Mouse (Mus musculus): ENCODE data around the gene Nr2f2. TPM values are rescaled to one million over a fixed set of nuclear protein-coding genes. Genes with fewer than 3 reads are reported as not detected.

Gene Nr2f2
- polyA plus RNA-seq, 1 experiment = 6.4 TPM

DNA sequence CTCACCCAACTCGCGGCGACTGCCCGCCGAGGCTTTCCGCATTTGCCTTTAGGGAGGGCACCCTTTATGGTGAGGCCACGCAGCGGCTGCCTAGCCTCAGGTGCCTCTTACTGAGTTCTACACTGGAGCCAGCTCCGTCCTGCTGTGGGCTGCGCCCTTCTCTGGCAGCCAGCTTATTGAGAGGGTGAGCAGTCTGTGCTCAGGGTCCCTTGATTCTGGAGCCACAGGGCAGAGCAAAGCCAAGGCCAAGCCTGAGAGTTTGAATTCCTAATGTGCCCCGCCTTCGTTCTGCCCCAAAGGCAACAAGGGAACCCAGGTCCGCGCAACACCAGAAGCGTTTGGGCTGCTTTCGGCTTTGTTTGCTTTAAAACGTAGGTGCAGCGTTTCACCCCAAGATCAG is 41.2 kb downstream of the Nr2f2 start:
- no peak for TF ChIP-seq EP300 (IDR thresholded peaks at IDR 0.05; ENCODE audit: insufficient read depth, low read depth, low read length)
- no peak for TF ChIP-seq CTCF (IDR thresholded peaks at IDR 0.05; ENCODE audit: low read depth, low read length)
- TF ChIP-seq POLR2A (IDR thresholded peaks at IDR 0.05; ENCODE audit: insufficient read depth, low read length) = no peak
- H3K36me3 ChIP-seq (ENCODE audit: control insufficient read depth, insufficient read depth, low read length, poor library complexity, severe bottlenecking) = no peaks in the 10 kb centered on the region

DNA sequence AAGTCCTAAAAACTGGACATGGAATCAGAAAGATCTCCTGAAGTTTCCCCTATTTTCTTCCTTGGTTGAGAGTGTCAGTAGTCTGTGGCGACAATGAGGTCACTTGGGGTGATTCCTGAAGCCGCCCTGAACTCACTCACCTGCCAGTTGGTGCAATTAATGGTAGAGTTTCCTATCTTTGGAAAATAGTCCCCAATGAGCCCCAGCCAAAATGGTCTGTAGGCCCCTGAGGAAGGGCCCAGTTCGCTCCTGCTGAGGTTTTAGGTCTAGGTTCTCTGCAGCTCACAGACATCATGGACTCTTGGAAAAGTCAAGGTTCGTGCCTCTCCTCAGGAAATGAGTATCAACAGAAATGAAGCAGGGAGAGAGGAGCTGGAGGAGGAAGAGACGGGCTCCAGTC is 42.0 kb downstream of the Nr2f2 start:
- TF ChIP-seq CTCF (IDR thresholded peaks at IDR 0.05; ENCODE audit: low read depth, low read length) (no peak), POLR2A (IDR thresholded peaks at IDR 0.05; ENCODE audit: insufficient read depth, low read length) (no peak), EP300 (IDR thresholded peaks at IDR 0.05; ENCODE audit: insufficient read depth, low read depth, low read length) (no peak)
- no peaks in the 10 kb centered on the region for H3K4me1 ChIP-seq (ENCODE audit: control insufficient read depth, insufficient read depth, low read length)
- no peak overlapping the region for H3K4me3 ChIP-seq (ENCODE audit: low read depth, low read length)
- peaks cover 35% of the 10 kb centered on the region for H3K27me3 ChIP-seq (ENCODE audit: control insufficient read depth, insufficient read depth, low read length, poor library complexity, severe bottlenecking)
- H3K9me3 ChIP-seq (replicated peaks; ENCODE audit: control insufficient read depth, insufficient read depth, low read length, poor library complexity, severe bottlenecking) = no peaks in the 10 kb centered on the region
- H3K36me3 ChIP-seq (ENCODE audit: control insufficient read depth, insufficient read depth, low read length, poor library complexity, severe bottlenecking) = no peaks in the 10 kb centered on the region
- H3K9ac ChIP-seq (ENCODE audit: low read depth, poor library complexity, severe bottlenecking) = no peak overlapping the region
- no peak overlapping the region for H3K27ac ChIP-seq (ENCODE audit: insufficient read depth, low read length)

More for the DNA sequence above, 41.2 kb downstream of the Nr2f2 start:
- Histone ChIP-seq H3K4me1 (ENCODE audit: control insufficient read depth, insufficient read depth, low read length) (no peaks in the 10 kb centered on the region), H3K27me3 (ENCODE audit: control insufficient read depth, insufficient read depth, low read length, poor library complexity, severe bottlenecking) (peaks cover 40% of the 10 kb centered on the region), H3K9me3 (replicated peaks; ENCODE audit: control insufficient read depth, insufficient read depth, low read length, poor library complexity, severe bottlenecking) (no peaks in the 10 kb centered on the region), H3K9ac (ENCODE audit: low read depth, poor library complexity, severe bottlenecking) (no peak overlapping the region), H3K27ac (ENCODE audit: insufficient read depth, low read length) (no peak overlapping the region), H3K4me3 (ENCODE audit: low read depth, low read length) (peak overlapping the region; percentile 1; the same call in 1 of the 2 replicates)

DNA sequence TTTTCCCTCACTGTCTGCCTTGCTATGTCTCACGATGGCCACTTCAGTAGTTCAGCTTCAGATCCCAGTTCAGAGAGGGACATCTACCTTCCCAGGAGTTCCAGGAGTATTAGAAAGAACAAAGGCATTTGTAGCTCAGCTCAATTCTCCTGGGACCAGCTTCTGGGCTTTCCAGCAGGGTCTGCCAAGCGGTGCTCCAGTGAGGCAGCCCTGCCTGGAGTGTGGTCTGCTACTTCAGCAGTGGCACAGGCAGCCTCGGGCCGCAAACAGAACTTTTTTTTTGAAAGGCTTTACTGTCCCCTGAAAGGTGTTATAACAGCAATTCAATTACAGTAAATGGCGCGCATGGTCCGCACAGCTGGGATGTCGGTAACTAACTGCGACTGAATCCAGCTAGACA is 42.5 kb downstream of the Nr2f2 start:
- peaks cover 30% of the 10 kb centered on the region for H3K27me3 ChIP-seq (ENCODE audit: control insufficient read depth, insufficient read depth, low read length, poor library complexity, severe bottlenecking)
- H3K4me3 ChIP-seq (ENCODE audit: low read depth, low read length) = no peak overlapping the region
- H3K9me3 ChIP-seq (replicated peaks; ENCODE audit: control insufficient read depth, insufficient read depth, low read length, poor library complexity, severe bottlenecking) = no peaks in the 10 kb centered on the region
- TF ChIP-seq POLR2A (IDR thresholded peaks at IDR 0.05; ENCODE audit: insufficient read depth, low read length) = no peak
- no peak for TF ChIP-seq EP300 (IDR thresholded peaks at IDR 0.05; ENCODE audit: insufficient read depth, low read depth, low read length)
- H3K4me1 ChIP-seq (ENCODE audit: control insufficient read depth, insufficient read depth, low read length) = no peaks in the 10 kb centered on the region
- no peak overlapping the region for H3K9ac ChIP-seq (ENCODE audit: low read depth, poor library complexity, severe bottlenecking)
- no peak overlapping the region for H3K27ac ChIP-seq (ENCODE audit: insufficient read depth, low read length)
- no peaks in the 10 kb centered on the region for H3K36me3 ChIP-seq (ENCODE audit: control insufficient read depth, insufficient read depth, low read length, poor library complexity, severe bottlenecking)

DNA sequence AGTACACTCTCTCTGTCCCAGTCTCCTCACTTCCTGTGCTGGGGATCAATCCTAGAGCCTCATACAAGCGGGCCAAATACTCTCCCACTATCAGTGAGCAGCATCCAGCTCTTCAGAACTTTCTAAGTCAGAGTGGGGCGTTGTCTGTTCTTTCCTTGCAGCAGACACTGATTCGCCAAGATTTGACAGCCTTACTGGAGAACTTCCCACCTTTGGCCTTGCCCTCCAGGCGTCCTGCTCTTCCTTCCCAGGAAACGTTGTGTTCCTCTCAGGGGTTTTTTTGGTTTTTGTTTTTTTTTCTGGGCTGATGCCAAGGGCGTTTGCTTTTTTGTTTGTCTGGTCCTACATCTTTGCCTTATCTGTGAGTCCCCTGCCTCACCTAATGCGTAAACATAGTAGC is 60.8 kb downstream of the Nr2f2 start:
- no peaks in the 10 kb centered on the region for H3K27me3 ChIP-seq (ENCODE audit: control insufficient read depth, insufficient read depth, low read length, poor library complexity, severe bottlenecking)
- no peaks in the 10 kb centered on the region for H3K4me1 ChIP-seq (ENCODE audit: control insufficient read depth, insufficient read depth, low read length)
- H3K9ac ChIP-seq (ENCODE audit: low read depth, poor library complexity, severe bottlenecking) = no peak overlapping the region
- TF ChIP-seq CTCF (IDR thresholded peaks at IDR 0.05; ENCODE audit: low read depth, low read length) (no peak), EP300 (IDR thresholded peaks at IDR 0.05; ENCODE audit: insufficient read depth, low read depth, low read length) (no peak), POLR2A (IDR thresholded peaks at IDR 0.05; ENCODE audit: insufficient read depth, low read length) (no peak)
- peaks cover 2% of the 10 kb centered on the region; the same call in 1 of the 2 replicates for H3K9me3 ChIP-seq (replicated peaks; ENCODE audit: control insufficient read depth, insufficient read depth, low read length, poor library complexity, severe bottlenecking)
- no peak overlapping the region for H3K4me3 ChIP-seq (ENCODE audit: low read depth, low read length)
- no peaks in the 10 kb centered on the region for H3K36me3 ChIP-seq (ENCODE audit: control insufficient read depth, insufficient read depth, low read length, poor library complexity, severe bottlenecking)
- no peak overlapping the region for H3K27ac ChIP-seq (ENCODE audit: insufficient read depth, low read length)

DNA sequence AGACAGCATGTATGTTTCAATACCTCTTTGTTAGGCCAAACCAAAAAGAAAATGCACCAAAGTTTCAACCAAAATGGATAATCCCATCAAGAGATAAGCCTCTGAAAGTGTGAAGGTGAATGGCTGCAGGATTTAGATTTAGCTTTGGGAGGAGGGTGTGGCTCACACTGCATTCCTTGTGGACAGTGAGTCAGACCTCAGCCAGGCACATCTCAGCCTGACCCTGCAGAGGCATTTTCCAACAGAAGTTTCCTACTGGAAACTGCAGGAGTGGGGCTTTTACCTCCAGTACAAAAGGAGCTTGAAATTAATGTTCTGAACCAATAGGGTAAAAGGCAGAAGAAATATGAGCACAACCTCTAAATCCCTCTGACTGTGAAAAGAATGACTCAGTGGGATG is 62.1 kb downstream of the Nr2f2 start:
- Histone ChIP-seq H3K9ac (ENCODE audit: low read depth, poor library complexity, severe bottlenecking) (no peak overlapping the region), H3K27me3 (ENCODE audit: control insufficient read depth, insufficient read depth, low read length, poor library complexity, severe bottlenecking) (no peaks in the 10 kb centered on the region), H3K27ac (ENCODE audit: insufficient read depth, low read length) (no peak overlapping the region), H3K4me1 (ENCODE audit: control insufficient read depth, insufficient read depth, low read length) (no peaks in the 10 kb centered on the region), H3K36me3 (ENCODE audit: control insufficient read depth, insufficient read depth, low read length, poor library complexity, severe bottlenecking) (no peaks in the 10 kb centered on the region), H3K4me3 (ENCODE audit: low read depth, low read length) (no peak overlapping the region), H3K9me3 (replicated peaks; ENCODE audit: control insufficient read depth, insufficient read depth, low read length, poor library complexity, severe bottlenecking) (peaks cover 2% of the 10 kb centered on the region; the same call in 1 of the 2 replicates)
- no peak for TF ChIP-seq EP300 (IDR thresholded peaks at IDR 0.05; ENCODE audit: insufficient read depth, low read depth, low read length)
- TF ChIP-seq CTCF (IDR thresholded peaks at IDR 0.05; ENCODE audit: low read depth, low read length) = no peak
- TF ChIP-seq POLR2A (IDR thresholded peaks at IDR 0.05; ENCODE audit: insufficient read depth, low read length) = no peak
